Mouse (Mus musculus) cerebellum, adult 2 months (tissue): ENCODE results near the gene Cd300ld4. TPM values are rescaled to one million over a fixed set of nuclear protein-coding genes. Genes with fewer than 3 reads are reported as not detected.
"Not testable (repeated sequence)": the region's sequence is repeated elsewhere in the genome, so short reads cannot be mapped to it uniquely, and the experiment has no call there.

Experiments
- DNase-seq, 2 experiments: peaks; one replicate each; pipeline ENCODE4 v3.0.0; 2021
- H3K27ac ChIP-seq: fragments of 200-500 bp; 2 replicates; pipeline ENCODE4 v1.5.1; 2012; ENCODE audit warnings: low read length, control low read depth, inconsistent platforms; ENCODE audit not compliant: insufficient read depth
- H3K27me3 ChIP-seq: fragments of 200-500 bp; 2 replicates; pipeline ENCODE4 v1.6.1; 2012; ENCODE audit warnings: inconsistent platforms, mild to moderate bottlenecking, low read length, moderate library complexity; ENCODE audit not compliant: control insufficient read depth, insufficient read depth
- H3K4me1 ChIP-seq: fragments of 200-500 bp; 2 replicates; pipeline ENCODE4 v1.6.1; 2011; ENCODE audit warnings: low read length; ENCODE audit not compliant: control insufficient read depth, insufficient read depth
- H3K4me3 ChIP-seq: fragments of 200-500 bp; replicated peaks from 2 replicates; pipeline ENCODE3; 2011; ENCODE audit warnings: mild to moderate bottlenecking, low read depth, low read length, control low read depth; ENCODE audit not compliant: insufficient read depth
- CTCF ChIP-seq: fragments of 200-500 bp; IDR thresholded peaks from 2 replicates; pipeline ENCODE4 v1.5.1; 2011; ENCODE audit warnings: low read depth, mild to moderate bottlenecking, control low read depth, low read length, moderate library complexity, borderline replicate concordance; ENCODE audit not compliant: insufficient read depth
- POLR2A ChIP-seq: fragments of 200-500 bp; IDR thresholded peaks from 2 replicates; pipeline ENCODE4 v1.6.1; 2011; ENCODE audit warnings: low read length, control low read depth, borderline replicate concordance; ENCODE audit not compliant: insufficient read depth
- WGBS: fragments of 180-500 bp; shearing (Covaris S2); methylation state at CpG from one replicate; pipeline ENCODE4 v1.1.7; 2018; 5-methylcytosine and 5-hydroxymethylcytosine counted together
- polyA plus RNA-seq: library from polyadenylated mRNA; depleted of rRNA; stranded (reverse); fragments of >200 nt; gene quantifications from 2 replicates; pipeline ENCODE4 v1.2.3, GENCODE M21; 2012; rRNA removed

Cd300ld4 gene
- 0.49 and 0.59 TPM in 2 replicates for polyA plus RNA-seq

GRCm38 (mm10) chr11:115026912-115027311 lies at the start of gene Cd300ld4:
Cd300ld4 (minus strand) TSS chr11:115027012.
- DNase-seq, H3K27me3 ChIP-seq, H3K4me1 ChIP-seq, H3K27ac ChIP-seq, H3K4me3 ChIP-seq: not testable (repeated sequence)
- no CpG with 5 or more reads among the region's 6 CpGs for WGBS

- TF ChIP-seq CTCF (no peak), POLR2A (no peak)
These were observed 49.0 kb upstream of the Cd300ld4 start for GRCm38 (mm10) chr11:115075859-115076258.

GRCm38 (mm10) chr11:115075407-115075806 lies 48.6 kb upstream of the Cd300ld4 start:
- no peak for DNase-seq
- Histone ChIP-seq H3K27me3 (no peaks in the 10 kb centered on the region), H3K4me3 (no peak overlapping the region), H3K4me1 (peaks cover 22% of the 10 kb centered on the region), H3K27ac (no peak overlapping the region)
- TF ChIP-seq CTCF: no peak
- no peak for TF ChIP-seq POLR2A
- WGBS: 90% methylated on average over 7 of the region's 7 CpGs

More at GRCm38 (mm10) chr11:115075859-115076258, 49.0 kb upstream of the Cd300ld4 start:
- H3K4me3 ChIP-seq: no peak overlapping the region
- no peaks in the 10 kb centered on the region for H3K27me3 ChIP-seq
- H3K27ac ChIP-seq: no peak overlapping the region
- WGBS: 87% methylated on average over 5 of the region's 5 CpGs
- DNase-seq: no peak
- peaks cover 22% of the 10 kb centered on the region for H3K4me1 ChIP-seq

DNA sequence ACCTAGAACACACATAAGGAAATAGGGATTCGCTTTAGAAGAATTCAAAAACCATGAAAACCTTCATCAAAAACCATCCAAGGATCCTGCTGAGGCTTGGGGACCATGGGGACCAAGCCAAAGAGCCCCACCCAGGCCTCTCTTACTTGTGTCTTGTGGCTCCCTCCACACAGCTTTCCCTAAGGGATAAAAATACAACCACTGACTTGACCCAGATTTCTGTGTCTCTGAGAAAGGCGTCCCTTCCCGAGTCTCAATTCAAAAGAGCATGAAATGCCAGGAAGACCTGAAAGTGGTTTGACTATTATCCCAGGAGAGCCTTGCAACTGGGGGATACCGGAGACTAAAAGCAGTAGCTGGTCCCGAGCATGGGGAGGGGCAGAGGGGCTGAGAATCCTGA lies 46.2 kb upstream of the Cd300ld4 start:
- TF ChIP-seq CTCF: no peak
- TF ChIP-seq POLR2A: no peak

GRCm38 (mm10) chr11:115071631-115072294 lies 45.0 kb upstream of the Cd300ld4 start:
- no peak overlapping the region for H3K4me3 ChIP-seq
- H3K4me1 ChIP-seq: peaks cover 25% of the 10 kb centered on the region
- TF ChIP-seq POLR2A: no peak
- TF ChIP-seq CTCF: no peak
- DNase-seq: no peak
- no peaks in the 10 kb centered on the region for H3K27me3 ChIP-seq
- WGBS: 38% methylated on average over 14 of the region's 14 CpGs
- no peak overlapping the region; the same call in 1 of the 2 replicates for H3K27ac ChIP-seq

More for the DNA sequence above, 46.2 kb upstream of the Cd300ld4 start:
- Histone ChIP-seq H3K4me3 (no peak overlapping the region), H3K27ac (no peak overlapping the region), H3K27me3 (no peaks in the 10 kb centered on the region), H3K4me1 (peaks cover 22% of the 10 kb centered on the region)
- DNase-seq: no peak
- 53% methylated on average over 5 of the region's 5 CpGs for WGBS

GRCm38 (mm10) chr11:115071015-115071551 lies 44.3 kb upstream of the Cd300ld4 start:
- no peak for TF ChIP-seq POLR2A
- TF ChIP-seq CTCF: no peak
- 43% methylated on average over 9 of the region's 9 CpGs for WGBS
- H3K4me1 ChIP-seq: peaks cover 25% of the 10 kb centered on the region
- no peak overlapping the region for H3K4me3 ChIP-seq
- no peaks in the 10 kb centered on the region for H3K27me3 ChIP-seq
- H3K27ac ChIP-seq: no peak overlapping the region
- DNase-seq: no peak

DNA sequence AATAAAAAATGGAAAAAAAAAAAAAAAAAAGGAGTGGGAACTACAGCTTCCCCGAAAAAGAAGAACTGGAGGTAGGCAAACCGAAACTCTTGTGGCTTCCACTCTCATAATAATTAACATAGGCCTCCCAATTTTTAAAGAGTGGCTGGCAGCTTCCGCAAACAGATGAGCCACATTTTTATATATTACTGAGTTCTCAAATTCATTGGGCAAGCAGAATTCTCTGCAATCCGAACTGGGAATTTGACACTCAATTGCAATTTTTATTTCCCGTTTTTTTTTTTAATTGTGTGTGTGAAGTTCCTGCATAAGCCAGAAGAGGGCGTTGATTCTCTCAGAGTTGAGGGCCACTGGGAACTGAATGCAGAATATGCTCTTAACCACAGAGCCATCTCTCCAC lies 40.0 kb upstream of the Cd300ld4 start:
- no peak for DNase-seq
- no peak overlapping the region for H3K27ac ChIP-seq
- no peaks in the 10 kb centered on the region for H3K27me3 ChIP-seq
- WGBS: 82% methylated on average over 6 of the region's 6 CpGs
- peaks cover 11% of the 10 kb centered on the region for H3K4me1 ChIP-seq
- TF ChIP-seq CTCF (peak; percentile 15; the same call in 1 of the 2 replicates), POLR2A (no peak)
- no peak overlapping the region for H3K4me3 ChIP-seq

DNA sequence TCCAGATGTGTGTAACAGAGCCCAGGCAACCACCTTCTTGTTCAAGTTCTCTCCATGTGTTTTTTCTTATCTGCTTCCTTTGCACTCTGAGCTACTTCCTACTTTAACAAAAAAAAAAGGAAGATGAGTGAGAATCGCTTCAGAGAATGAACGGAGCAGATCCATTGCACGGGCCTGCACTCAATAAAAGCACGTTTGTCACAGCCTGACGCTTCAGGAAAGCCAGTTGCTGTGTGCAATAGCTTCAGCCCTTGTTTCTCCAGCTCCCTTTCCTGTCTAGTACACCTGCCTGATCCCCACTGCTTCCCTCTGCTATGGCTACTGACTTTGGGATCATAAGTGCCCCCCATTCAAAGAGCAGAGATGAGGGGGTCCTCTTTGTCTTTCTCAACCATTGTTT lies 35.3 kb upstream of the Cd300ld4 start, which contains the start of gene Cd300e:
Gene Cd300e (minus strand): TSS at position 101 of the 400 bp plus-strand sequence.
- 66% methylated on average over 5 of the region's 5 CpGs for WGBS
- H3K4me3 ChIP-seq: no peak within 1 kb of the TSS
- H3K4me1 ChIP-seq: no peaks in the 10 kb centered on the region; the same call in 1 of the 2 replicates
- H3K27ac ChIP-seq: no peak within 1 kb of the TSS
- no peak for TF ChIP-seq CTCF
- no peak for TF ChIP-seq POLR2A
- H3K27me3 ChIP-seq: no peaks in the 10 kb centered on the region
- DNase-seq: no peak
